Mouse (Mus musculus) bone marrow, adult 2 months (tissue): ENCODE data around the gene Gm5269. TPM values are rescaled to one million over a fixed set of nuclear protein-coding genes. Genes with fewer than 3 reads are reported as not detected.

Experiments used
- H3K27ac ChIP-seq: fragments of 200-500 bp; 2 replicates; pipeline ENCODE4 v1.5.1; 2012; ENCODE audit warnings: low read depth, mild to moderate bottlenecking, control low read depth, inconsistent platforms, low read length; ENCODE audit not compliant: control insufficient read depth, poor library complexity, insufficient read depth
- H3K4me1 ChIP-seq: fragments of 200-500 bp; 2 replicates; pipeline ENCODE4 v1.6.1; 2011; ENCODE audit warnings: low read length; ENCODE audit not compliant: control insufficient read depth, insufficient read depth
- H3K4me3 ChIP-seq: fragments of 200-500 bp; replicated peaks from 2 replicates; pipeline ENCODE3; 2011; ENCODE audit warnings: mild to moderate bottlenecking, low read depth, low read length, control low read depth; ENCODE audit not compliant: control insufficient read depth
- CTCF ChIP-seq: fragments of 200-500 bp; IDR thresholded peaks from 2 replicates; pipeline ENCODE4 v1.5.1; 2011; ENCODE audit warnings: low read length, control low read depth; ENCODE audit not compliant: control insufficient read depth, insufficient read depth
- POLR2A ChIP-seq: fragments of 200-500 bp; IDR thresholded peaks from 2 replicates; pipeline ENCODE4 v1.6.1; 2011; ENCODE audit warnings: low read depth, mild to moderate bottlenecking, control low read depth, low read length, borderline replicate concordance; ENCODE audit not compliant: control insufficient read depth
- WGBS: fragments of 180-500 bp; shearing (Covaris S2); methylation state at CpG from one replicate; pipeline ENCODE4 v1.1.7; 2018; 5-methylcytosine and 5-hydroxymethylcytosine counted together
- polyA plus RNA-seq: library from polyadenylated mRNA; stranded (reverse); fragments of >200 nt; gene quantifications from 2 replicates; pipeline ENCODE4 v1.2.4, GENCODE M21; 2011; ENCODE audit warnings: low replicate concordance; ENCODE audit not compliant: missing spikeins, insufficient read depth, insufficient read length

The Gm5269 gene
- polyA plus RNA-seq, 1 experiment = not detected

- no peaks in the 10 kb centered on the region; the same call in 1 of the 2 replicates for H3K4me1 ChIP-seq
- H3K27ac ChIP-seq = no peak overlapping the region
- 93% methylated on average over 1 of the region's 1 CpGs for WGBS
- no peak overlapping the region for H3K4me3 ChIP-seq
- TF ChIP-seq POLR2A (no peak), CTCF (no peak)
Observed at GRCm38 (mm10) chr1:45919752-45920151, 29.7 kb upstream of the Gm5269 start.

GRCm38 (mm10) chr1:45917136-45917803 lies 27.2 kb upstream of the Gm5269 start:
- 70% methylated on average over 4 of the region's 4 CpGs for WGBS
- H3K4me3 ChIP-seq = no peak overlapping the region
- no peaks in the 10 kb centered on the region; the same call in 1 of the 2 replicates for H3K4me1 ChIP-seq
- TF ChIP-seq POLR2A (no peak), CTCF (no peak)
- no peak overlapping the region for H3K27ac ChIP-seq

DNA sequence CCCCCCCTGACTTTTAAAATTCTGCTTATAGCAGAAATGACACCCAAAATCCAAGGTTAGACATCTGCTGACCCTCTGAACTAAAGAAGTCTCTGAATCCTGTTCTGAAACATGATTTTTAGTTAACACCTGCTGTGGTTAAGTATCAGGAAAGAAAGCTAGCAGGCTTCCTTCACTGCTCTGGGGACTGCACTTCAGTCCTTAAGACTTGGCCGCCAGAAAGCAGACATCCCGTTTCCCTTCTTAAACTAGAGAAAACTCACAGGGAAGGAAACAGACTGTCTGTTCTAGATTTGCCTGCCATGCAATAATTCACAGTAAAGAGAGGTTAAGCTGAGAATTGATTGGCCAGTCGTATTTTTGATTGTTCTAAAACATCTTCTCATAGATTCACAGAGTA lies 26.1 kb upstream of the Gm5269 start:
- H3K27ac ChIP-seq = no peak overlapping the region
- H3K4me3 ChIP-seq = no peak overlapping the region
- WGBS = 18% methylated on average over 3 of the region's 3 CpGs
- no peak for TF ChIP-seq POLR2A
- TF ChIP-seq CTCF = no peak
- no peaks in the 10 kb centered on the region; the same call in 1 of the 2 replicates for H3K4me1 ChIP-seq

- Histone ChIP-seq H3K27ac (no peak overlapping the region), H3K4me1 (no peaks in the 10 kb centered on the region), H3K4me3 (no peak overlapping the region)
- TF ChIP-seq POLR2A (no peak), CTCF (no peak)
- 95% methylated on average over 4 of the region's 4 CpGs for WGBS
Observed at GRCm38 (mm10) chr1:45914236-45914635, 24.2 kb upstream of the Gm5269 start.

- Histone ChIP-seq H3K4me3 (no peak overlapping the region), H3K27ac (no peak overlapping the region), H3K4me1 (no peaks in the 10 kb centered on the region; the same call in 1 of the 2 replicates)
- WGBS = 65% methylated on average over 5 of the region's 5 CpGs
- TF ChIP-seq POLR2A = no peak
- TF ChIP-seq CTCF = no peak
Observed at GRCm38 (mm10) chr1:45905107-45905821, 15.2 kb upstream of the Gm5269 start.

DNA sequence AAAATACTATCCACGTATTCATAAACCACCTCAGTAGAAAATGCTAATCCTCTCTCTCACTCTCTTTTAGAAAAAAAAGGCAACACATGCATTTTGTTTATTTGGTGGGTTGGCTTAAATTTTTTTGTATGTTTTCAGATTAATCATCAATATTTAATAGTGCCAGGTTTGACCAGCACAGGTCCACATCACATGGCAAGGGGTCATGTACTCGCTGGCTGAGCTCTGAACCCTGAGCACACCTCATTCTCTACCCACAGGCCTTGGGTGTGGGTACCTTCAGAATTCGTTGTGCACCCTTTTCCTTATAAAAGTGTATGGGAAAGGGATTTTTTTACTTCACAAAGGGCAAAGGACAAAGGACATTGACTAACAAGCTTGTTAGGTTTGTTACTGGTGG lies 14.1 kb upstream of the Gm5269 start:
- H3K4me3 ChIP-seq = no peak overlapping the region
- H3K27ac ChIP-seq = no peak overlapping the region
- H3K4me1 ChIP-seq = no peaks in the 10 kb centered on the region; the same call in 1 of the 2 replicates
- 88% methylated on average over 3 of the region's 3 CpGs for WGBS
- no peak for TF ChIP-seq CTCF
- TF ChIP-seq POLR2A = no peak

- no peak overlapping the region for H3K4me3 ChIP-seq
- no peak overlapping the region for H3K27ac ChIP-seq
- no peaks in the 10 kb centered on the region for H3K4me1 ChIP-seq
- 51% methylated on average over 1 of the region's 1 CpGs for WGBS
- no peak for TF ChIP-seq CTCF
Observed at GRCm38 (mm10) chr1:45898044-45898443, 8.0 kb upstream of the Gm5269 start.

- Histone ChIP-seq H3K4me1 (no peaks in the 10 kb centered on the region; the same call in 1 of the 2 replicates), H3K27ac (no peak overlapping the region), H3K4me3 (no peak overlapping the region)
- 80% methylated on average over 6 of the region's 6 CpGs for WGBS
- TF ChIP-seq POLR2A (no peak), CTCF (no peak)
Observed at GRCm38 (mm10) chr1:45894168-45894912, 4.3 kb upstream of the Gm5269 start.
